Comparison of ENCODE assay signal across 28 mouse cellular contexts in the genomic region with DNA sequence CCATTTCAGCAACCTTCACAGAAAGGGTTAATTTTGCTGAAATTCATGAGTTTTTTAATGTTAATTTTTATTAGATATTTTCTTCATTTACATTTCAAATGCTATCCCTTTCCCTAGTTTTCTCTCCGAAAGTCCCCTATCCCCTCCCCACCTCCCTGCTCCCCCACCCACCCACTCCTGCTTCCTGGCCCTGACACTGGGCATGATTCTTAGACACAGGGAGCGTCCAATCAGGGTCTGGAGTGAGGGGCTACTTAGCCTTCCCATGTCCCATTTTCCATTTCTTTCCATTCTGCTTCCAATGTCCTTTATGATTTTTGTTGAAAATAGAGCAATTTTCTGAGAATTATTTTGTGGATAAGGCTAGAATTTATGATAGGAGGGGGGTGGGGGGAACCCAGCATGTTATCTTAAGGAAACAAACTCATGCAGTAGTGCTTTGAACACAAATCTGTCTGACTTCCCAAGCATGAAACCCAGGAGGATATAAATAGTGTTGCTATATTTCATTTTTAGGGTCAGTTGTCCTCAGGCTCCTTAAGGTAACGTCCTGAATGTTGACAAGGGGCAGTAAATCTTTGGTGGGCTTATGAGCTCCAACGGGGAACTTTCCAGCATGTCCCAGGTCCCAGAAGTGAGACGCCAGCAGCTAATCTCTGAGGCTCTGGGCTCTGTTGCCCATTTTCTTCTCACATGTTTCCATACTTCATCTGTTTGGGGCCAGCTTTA.
A peak's percentile ranks its signal among the peaks of the same experiment; 100 is the strongest.
DNase-seq lines count a peak whose midpoint lies in the region; ATAC-seq and TF ChIP-seq lines count a peak whose summit lies in the region.
"Had no signal": no experiment of that assay in that cellular context is flagged by ENCODE, and none has a peak within 500 bp of the region (broad histone marks: within the 10 kb centered on the region; RNA-seq: fewer than 3 reads in every experiment).

No protein-coding gene starts in this region.

- H3K9me3 ChIP-seq in hindbrain, embryonic 14.5 days (ENCODE audit: control insufficient read depth, low read length): no peaks in the 10 kb centered on the region
- no peaks in the 10 kb centered on the region for H3K9me3 ChIP-seq in hindbrain, embryonic 16.5 days (ENCODE audit: control insufficient read depth, low read length)
- no peaks in the 10 kb centered on the region for H3K9me3 ChIP-seq in neural tube, embryonic 15.5 days (replicated peaks)
- H3K9me3 ChIP-seq: heart, embryonic 10.5 days; heart, embryonic 15.5 days; hindbrain, embryonic 12.5 days; liver, embryonic 12.5 days; midbrain, embryonic 12.5 days had no signal

- H3K4me3 ChIP-seq in hindbrain, embryonic 14.5 days (replicated peaks; ENCODE audit: low read length): no peak overlapping the region
- no peak overlapping the region for H3K4me3 ChIP-seq in hindbrain, embryonic 16.5 days (ENCODE audit: low read length)
- H3K4me3 ChIP-seq in kidney, adult 2 months (ENCODE audit: insufficient read depth, low read depth, low read length): no peak overlapping the region
- no peak overlapping the region for H3K4me3 ChIP-seq in neural tube, embryonic 15.5 days (replicated peaks)
- H3K4me3 ChIP-seq: heart, embryonic 10.5 days; heart, embryonic 15.5 days; hindbrain, embryonic 12.5 days; layer of hippocampus, adult 2 months; left cerebral cortex, adult 2 months; liver, embryonic 12.5 days; midbrain, embryonic 12.5 days had no signal

- H3K36me3 ChIP-seq in hindbrain, embryonic 14.5 days (replicated peaks; ENCODE audit: control insufficient read depth, insufficient read depth): no peaks in the 10 kb centered on the region
- H3K36me3 ChIP-seq in hindbrain, embryonic 16.5 days (ENCODE audit: control insufficient read depth, insufficient read depth, low read length): no peaks in the 10 kb centered on the region
- no peaks in the 10 kb centered on the region for H3K36me3 ChIP-seq in kidney, adult 2 months (ENCODE audit: control insufficient read depth, insufficient read depth, low read length)
- no peaks in the 10 kb centered on the region for H3K36me3 ChIP-seq in neural tube, embryonic 15.5 days
- H3K36me3 ChIP-seq: heart, embryonic 10.5 days; heart, embryonic 15.5 days; hindbrain, embryonic 12.5 days; liver, embryonic 12.5 days; midbrain, embryonic 12.5 days had no signal

- ATAC-seq in hindbrain, embryonic 14.5 days (ENCODE audit: low FRiP score): no peak
- ATAC-seq in hindbrain, embryonic 16.5 days: no peak
- 0 out of 2 replicates have a peak, but pooled peaks have one; percentile 38 for ATAC-seq in neural tube, embryonic 15.5 days (ENCODE audit: low FRiP score)
- ATAC-seq: forebrain, embryonic 14.5 days; inflammation-experienced regulatory T-cells, adult 6 months; liver, embryonic 12.5 days; liver, postnatal 0 days; Patski had no signal

- no peaks in the 10 kb centered on the region for H3K27me3 ChIP-seq in hindbrain, embryonic 14.5 days (ENCODE audit: control insufficient read depth, insufficient read depth, low read length)
- no peaks in the 10 kb centered on the region for H3K27me3 ChIP-seq in hindbrain, embryonic 16.5 days (replicated peaks; ENCODE audit: control insufficient read depth, insufficient read depth, low read length)
- no peaks in the 10 kb centered on the region for H3K27me3 ChIP-seq in kidney, adult 2 months (replicated peaks; ENCODE audit: control insufficient read depth, insufficient read depth, low read length)
- H3K27me3 ChIP-seq in neural tube, embryonic 15.5 days (replicated peaks): no peaks in the 10 kb centered on the region
- H3K27me3 ChIP-seq: heart, embryonic 15.5 days; hindbrain, embryonic 12.5 days; liver, embryonic 12.5 days; midbrain, embryonic 12.5 days; Patski had no signal

- TF ChIP-seq POLR2A in kidney, adult 2 months (IDR thresholded peaks at IDR 0.05; ENCODE audit: low read depth, low read length): no peak

- H3K27ac ChIP-seq in hindbrain, embryonic 14.5 days: no peak overlapping the region
- no peak overlapping the region for H3K27ac ChIP-seq in hindbrain, embryonic 16.5 days (ENCODE audit: low read depth, low read length)
- no peak overlapping the region for H3K27ac ChIP-seq in kidney, adult 2 months (ENCODE audit: insufficient read depth, low read depth, low read length)
- no peak overlapping the region for H3K27ac ChIP-seq in neural tube, embryonic 15.5 days (replicated peaks)
- H3K27ac ChIP-seq: heart, embryonic 10.5 days; heart, embryonic 15.5 days; hindbrain, embryonic 12.5 days; layer of hippocampus, adult 2 months; left cerebral cortex, adult 2 months; liver, embryonic 12.5 days; midbrain, embryonic 12.5 days had no signal

- DNase-seq in hindbrain, embryonic 14.5 days (ENCODE audit: low spot score): peak; percentile 7
- peak; percentile 8 for DNase-seq in kidney, postnatal 10 days
- no peak for DNase-seq in kidney, adult 2 months
- peak; percentile 55 for DNase-seq in forelimb bud, embryonic 11.5 days (ENCODE audit: low read depth, low spot score)
- no peak for DNase-seq in right cerebral cortex, postnatal 25 days
- DNase-seq: adrenal gland, postnatal 14 days; cerebellum, adult 11 months; cerebellum, adult 9-10 months; cerebellum, postnatal 36 days; gastrocnemius, postnatal 25 days; heart, adult 11 months; kidney, adult 9 months; liver, postnatal 0 days; lung, postnatal 36 days; thymus, adult 2 months; thymus, postnatal 36 days had no signal

- H3K9ac ChIP-seq in hindbrain, embryonic 14.5 days: no peak overlapping the region
- no peak overlapping the region for H3K9ac ChIP-seq in hindbrain, embryonic 16.5 days (ENCODE audit: low read depth, low read length)
- H3K9ac ChIP-seq in neural tube, embryonic 15.5 days (replicated peaks): no peak overlapping the region
- H3K9ac ChIP-seq: heart, embryonic 15.5 days; hindbrain, embryonic 12.5 days; liver, embryonic 12.5 days; liver, postnatal 0 days; midbrain, embryonic 12.5 days had no signal

- no peak for TF ChIP-seq CTCF in kidney, adult 2 months (conservative IDR thresholded peaks at IDR 0.05; ENCODE audit: insufficient read depth, insufficient read length, low read depth, low read length)

- H3K4me1 ChIP-seq in hindbrain, embryonic 14.5 days (replicated peaks; ENCODE audit: control insufficient read depth, insufficient read depth, low read length): no peaks in the 10 kb centered on the region
- H3K4me1 ChIP-seq in hindbrain, embryonic 16.5 days (ENCODE audit: control insufficient read depth, insufficient read depth, low read depth, low read length): no peaks in the 10 kb centered on the region
- H3K4me1 ChIP-seq in kidney, adult 2 months (ENCODE audit: control insufficient read depth, insufficient read depth, low read length): no peaks in the 10 kb centered on the region
- H3K4me1 ChIP-seq in neural tube, embryonic 15.5 days: no peaks in the 10 kb centered on the region
- H3K4me1 ChIP-seq: heart, embryonic 10.5 days; heart, embryonic 15.5 days; hindbrain, embryonic 12.5 days; liver, embryonic 12.5 days; midbrain, embryonic 12.5 days had no signal

- 88% methylated on average over 5 of the region's 5 CpGs for WGBS in hindbrain, embryonic 14.5 days
- WGBS in hindbrain, embryonic 16.5 days: 85% methylated on average over 5 of the region's 5 CpGs
- WGBS in kidney, adult 2 months: 23% methylated on average over 5 of the region's 5 CpGs
- WGBS in neural tube, embryonic 15.5 days: 58% methylated on average over 5 of the region's 5 CpGs

- no peak overlapping the region for H3K4me2 ChIP-seq in hindbrain, embryonic 14.5 days (replicated peaks)
- no peak overlapping the region for H3K4me2 ChIP-seq in hindbrain, embryonic 16.5 days (ENCODE audit: low read length)
- no peak overlapping the region for H3K4me2 ChIP-seq in neural tube, embryonic 15.5 days
- H3K4me2 ChIP-seq: heart, embryonic 15.5 days; hindbrain, embryonic 12.5 days; liver, embryonic 12.5 days; midbrain, embryonic 12.5 days had no signal

Comparison
In these comparisons a context has a peak if more than half of its experiments do, and no peak if none do; other contexts are left out.
1. DNase-seq: peak in hindbrain, embryonic 14.5 days (single experiment), kidney, postnatal 10 days (single experiment) and forelimb bud, embryonic 11.5 days (single experiment); none in kidney, adult 2 months (single experiment) and right cerebral cortex, postnatal 25 days (single experiment).